Mouse (Mus musculus) midbrain, embryonic 15.5 days (tissue): ENCODE measurements at regions not wholly inside any gene's neighbourhood (a gene's known extent, or its start where the extent isn't known, plus 50 kb on each side); places are given as distances from the start of the nearest gene placed in this dataset.
A peak's percentile ranks its signal among the peaks of the same experiment; 100 is the strongest.

ENCODE experiments used
- ATAC-seq: fragments of 200-750 bp; cut with Nextera tagmentation; replicated peaks from 2 replicates; pipeline ENCODE4 v1.8.0; 2017; ENCODE audit warnings: moderate TSS enrichment
- H3K27ac ChIP-seq: fragments of 300-500 bp; sonication (generic); 2 replicates; pipeline ENCODE4 v1.5.1; 2015; ENCODE audit warnings: mild to moderate bottlenecking, inconsistent platforms
- H3K27me3 ChIP-seq: fragments of 300-500 bp; sonication (generic); replicated peaks from 2 replicates; pipeline ENCODE4 v1.6.1; 2015; ENCODE audit warnings: inconsistent platforms
- H3K36me3 ChIP-seq: fragments of 300-500 bp; sonication (generic); replicated peaks from 2 replicates; pipeline ENCODE4 v1.6.1; 2015; ENCODE audit warnings: inconsistent platforms
- H3K4me1 ChIP-seq: fragments of 300-500 bp; sonication (generic); 2 replicates; pipeline ENCODE4 v1.6.1; 2015; ENCODE audit warnings: inconsistent platforms
- H3K4me2 ChIP-seq: fragments of 300-500 bp; sonication (generic); 2 replicates; pipeline ENCODE4 v1.6.1; 2015; ENCODE audit warnings: inconsistent platforms, mild to moderate bottlenecking, moderate library complexity
- H3K4me3 ChIP-seq: fragments of 300-500 bp; sonication (generic); 2 replicates; pipeline ENCODE4 v1.5.1; 2015; ENCODE audit warnings: mild to moderate bottlenecking, inconsistent platforms
- H3K9ac ChIP-seq: fragments of 300-500 bp; sonication (generic); 2 replicates; pipeline ENCODE4 v1.6.1; 2015; ENCODE audit warnings: mild to moderate bottlenecking, inconsistent platforms
- H3K9me3 ChIP-seq: fragments of 300-500 bp; sonication (generic); 2 replicates; pipeline ENCODE4 v1.6.1; 2016; ENCODE audit warnings: inconsistent platforms
- WGBS: fragments of 180-500 bp; shearing (Covaris S2); methylation state at CpG from one replicate; pipeline ENCODE4 v1.1.7; 2015; ENCODE audit warnings: mixed read lengths; 5-methylcytosine and 5-hydroxymethylcytosine counted together

GRCm38 (mm10) chr11:91132771-91133380, 444.5 kb downstream of the Kif2b start:
- no peaks in the 10 kb centered on the region for H3K9me3 ChIP-seq
- no peaks in the 10 kb centered on the region for H3K27me3 ChIP-seq
- WGBS = 22% methylated on average over 7 of the region's 7 CpGs
- peak overlapping the region; percentile 53 for H3K27ac ChIP-seq
- H3K36me3 ChIP-seq = no peaks in the 10 kb centered on the region
- peak; percentile 54; the same call in 1 of the 2 replicates for ATAC-seq
- H3K4me2 ChIP-seq = no peak overlapping the region
- H3K4me3 ChIP-seq = no peak overlapping the region
- peaks cover 21% of the 10 kb centered on the region for H3K4me1 ChIP-seq
- no peak overlapping the region for H3K9ac ChIP-seq

- Histone ChIP-seq H3K27me3 (no peaks in the 10 kb centered on the region), H3K9ac (no peak overlapping the region), H3K27ac (0 out of 2 replicates have a peak overlapping the region, but pooled peaks have one; percentile 25), H3K4me2 (no peak overlapping the region), H3K4me3 (no peak overlapping the region), H3K36me3 (no peaks in the 10 kb centered on the region), H3K9me3 (no peaks in the 10 kb centered on the region), H3K4me1 (peaks cover 21% of the 10 kb centered on the region)
- 16% methylated on average over 6 of the region's 6 CpGs for WGBS
- no peak for ATAC-seq
These were observed 443.8 kb upstream of the Tom1l1 start for GRCm38 (mm10) chr11:91131960-91132359.

- H3K27me3 ChIP-seq = no peaks in the 10 kb centered on the region
- no peaks in the 10 kb centered on the region for H3K4me1 ChIP-seq
- ATAC-seq = no peak
- H3K36me3 ChIP-seq = no peaks in the 10 kb centered on the region
- no peak overlapping the region for H3K4me2 ChIP-seq
- no peak overlapping the region for H3K9ac ChIP-seq
- H3K27ac ChIP-seq = no peak overlapping the region
- no peak overlapping the region for H3K4me3 ChIP-seq
- 62% methylated on average over 5 of the region's 5 CpGs for WGBS
- no peaks in the 10 kb centered on the region for H3K9me3 ChIP-seq
These were observed 410.0 kb upstream of the Tom1l1 start for GRCm38 (mm10) chr11:91098186-91098585.

GRCm38 (mm10) chr11:91097552-91097951, 409.4 kb upstream of the Tom1l1 start:
- H3K4me2 ChIP-seq = no peak overlapping the region
- H3K9ac ChIP-seq = no peak overlapping the region
- H3K27ac ChIP-seq = no peak overlapping the region
- H3K27me3 ChIP-seq = no peaks in the 10 kb centered on the region
- H3K9me3 ChIP-seq = no peaks in the 10 kb centered on the region
- 63% methylated on average over 3 of the region's 3 CpGs for WGBS
- H3K36me3 ChIP-seq = no peaks in the 10 kb centered on the region
- no peak overlapping the region for H3K4me3 ChIP-seq
- H3K4me1 ChIP-seq = no peaks in the 10 kb centered on the region
- no peak for ATAC-seq

GRCm38 (mm10) chr11:91096000-91096652, 408.0 kb upstream of the Tom1l1 start:
- Histone ChIP-seq H3K4me1 (no peaks in the 10 kb centered on the region), H3K27me3 (no peaks in the 10 kb centered on the region), H3K4me2 (no peak overlapping the region), H3K27ac (no peak overlapping the region), H3K9ac (no peak overlapping the region), H3K4me3 (no peak overlapping the region), H3K9me3 (no peaks in the 10 kb centered on the region), H3K36me3 (no peaks in the 10 kb centered on the region)
- WGBS = 86% methylated on average over 12 of the region's 12 CpGs
- no peak for ATAC-seq

GRCm38 (mm10) chr11:91065365-91065764, 377.2 kb upstream of the Tom1l1 start:
- 81% methylated on average over 6 of the region's 6 CpGs for WGBS

GRCm38 (mm10) chr11:91056966-91057597, 368.9 kb upstream of the Tom1l1 start:
- Histone ChIP-seq H3K4me1 (no peaks in the 10 kb centered on the region; the same call in 1 of the 2 replicates), H3K4me3 (no peak overlapping the region), H3K9me3 (no peaks in the 10 kb centered on the region), H3K36me3 (no peaks in the 10 kb centered on the region), H3K4me2 (no peak overlapping the region), H3K9ac (no peak overlapping the region), H3K27ac (peak overlapping the region; percentile 4; the same call in 1 of the 2 replicates), H3K27me3 (no peaks in the 10 kb centered on the region)
- no peak for ATAC-seq
- 41% methylated on average over 9 of the region's 9 CpGs for WGBS

More at GRCm38 (mm10) chr11:91065365-91065764, 377.2 kb upstream of the Tom1l1 start:
- no peak for ATAC-seq
- H3K4me2 ChIP-seq = no peak overlapping the region
- no peaks in the 10 kb centered on the region for H3K27me3 ChIP-seq
- H3K36me3 ChIP-seq = no peaks in the 10 kb centered on the region
- no peak overlapping the region for H3K9ac ChIP-seq
- H3K4me3 ChIP-seq = no peak overlapping the region
- H3K4me1 ChIP-seq = no peaks in the 10 kb centered on the region
- H3K9me3 ChIP-seq = no peaks in the 10 kb centered on the region
- no peak overlapping the region for H3K27ac ChIP-seq

- 91% methylated on average over 2 of the region's 2 CpGs for WGBS
- no peaks in the 10 kb centered on the region for H3K27me3 ChIP-seq
- H3K9ac ChIP-seq = no peak overlapping the region
- H3K4me1 ChIP-seq = no peaks in the 10 kb centered on the region; the same call in 1 of the 2 replicates
- no peaks in the 10 kb centered on the region for H3K36me3 ChIP-seq
- H3K4me2 ChIP-seq = no peak overlapping the region
- ATAC-seq = no peak
- H3K27ac ChIP-seq = no peak overlapping the region
- no peak overlapping the region for H3K4me3 ChIP-seq
- no peaks in the 10 kb centered on the region for H3K9me3 ChIP-seq
These were observed 365.2 kb upstream of the Tom1l1 start for GRCm38 (mm10) chr11:91053321-91053720.

GRCm38 (mm10) chr11:91051646-91052045, 363.5 kb upstream of the Tom1l1 start:
- no peak for ATAC-seq
- 12% methylated on average over 3 of the region's 3 CpGs for WGBS
- Histone ChIP-seq H3K4me1 (no peaks in the 10 kb centered on the region), H3K36me3 (no peaks in the 10 kb centered on the region), H3K4me2 (no peak overlapping the region), H3K9me3 (no peaks in the 10 kb centered on the region), H3K27me3 (no peaks in the 10 kb centered on the region), H3K27ac (no peak overlapping the region), H3K4me3 (no peak overlapping the region), H3K9ac (no peak overlapping the region)

GRCm38 (mm10) chr11:91041486-91041885, 353.3 kb upstream of the Tom1l1 start:
- no peak for ATAC-seq
- Histone ChIP-seq H3K27ac (no peak overlapping the region), H3K9me3 (no peaks in the 10 kb centered on the region), H3K4me2 (no peak overlapping the region), H3K4me1 (no peaks in the 10 kb centered on the region), H3K27me3 (no peaks in the 10 kb centered on the region), H3K9ac (no peak overlapping the region), H3K4me3 (no peak overlapping the region), H3K36me3 (no peaks in the 10 kb centered on the region)
- 73% methylated on average over 3 of the region's 3 CpGs for WGBS
